ENCODE assay signal across 29 mouse cellular contexts in genomic region chr5:10685519-10685918, GRCm38 (mm10).
A peak's percentile ranks its signal among the peaks of the same experiment; 100 is the strongest.
DNase-seq lines count a peak whose midpoint lies in the region; ATAC-seq and TF ChIP-seq lines count a peak whose summit lies in the region.
"Had no signal": no experiment of that assay in that cellular context is flagged by ENCODE, and none has a peak within 500 bp of the region (broad histone marks: within the 10 kb centered on the region; RNA-seq: fewer than 3 reads in every experiment).

No protein-coding gene starts in this region.

- no peaks in the 10 kb centered on the region for H3K36me3 ChIP-seq in embryonic facial prominence, embryonic 14.5 days (ENCODE audit: control insufficient read depth, insufficient read depth, low read length)
- no peaks in the 10 kb centered on the region for H3K36me3 ChIP-seq in embryonic facial prominence, embryonic 10.5 days (replicated peaks)
- no peaks in the 10 kb centered on the region for H3K36me3 ChIP-seq in forebrain, postnatal 0 days (ENCODE audit: insufficient read depth)
- H3K36me3 ChIP-seq in forebrain, embryonic 11.5 days (ENCODE audit: control insufficient read depth, insufficient read depth, low read length) = no peaks in the 10 kb centered on the region
- H3K36me3 ChIP-seq: embryonic facial prominence, embryonic 15.5 days; heart, embryonic 10.5 days; heart, embryonic 13.5 days had no signal

- peak; percentile 14 for DNase-seq in embryonic facial prominence, embryonic 14.5 days (ENCODE audit: low spot score)
- no peak for DNase-seq in embryonic facial prominence, embryonic 10.5 days (ENCODE audit: low spot score)
- DNase-seq in forebrain, postnatal 0 days = peak; percentile 26
- DNase-seq in forebrain, embryonic 11.5 days (ENCODE audit: low spot score) = no peak
- peak; percentile 17 for DNase-seq in left cerebral cortex, adult 11 months (ENCODE audit: low spot score)
- no peak for DNase-seq in left cerebral cortex, adult 8-10 months (ENCODE audit: low spot score in 2 of 2)
- DNase-seq in brain, embryonic 18.5 days (ENCODE audit: low read depth, low spot score) = peak; percentile 20
- no peak for DNase-seq in spleen, adult 18-20 months
- DNase-seq: adrenal gland, adult 8-10 months; adrenal gland, postnatal 25 days; cerebellum, adult 11-12 months; cerebellum, adult 8-10 months; cerebellum, postnatal 10 days; cerebellum, postnatal 36 days; embryo, embryonic 11 days; gastrocnemius, postnatal 25 days; heart, adult 18-20 months; heart, postnatal 14 days; heart, postnatal 4 days; kidney, adult 18-20 months had no signal

- no peak overlapping the region for H3K4me2 ChIP-seq in embryonic facial prominence, embryonic 14.5 days (ENCODE audit: low read depth, low read length)
- no peak overlapping the region for H3K4me2 ChIP-seq in forebrain, postnatal 0 days (ENCODE audit: low read depth)
- H3K4me2 ChIP-seq in forebrain, embryonic 11.5 days (ENCODE audit: low read depth, low read length, severe bottlenecking) = no peak overlapping the region
- H3K4me2 ChIP-seq: embryonic facial prominence, embryonic 15.5 days; forebrain, embryonic 13.5 days; heart, embryonic 13.5 days; hindbrain, embryonic 14.5 days had no signal

- ATAC-seq in embryonic facial prominence, embryonic 14.5 days (ENCODE audit: low read depth) = no peak
- peak; percentile 42; the same call in 1 of the 2 replicates for ATAC-seq in forebrain, postnatal 0 days
- ATAC-seq in forebrain, embryonic 11.5 days (replicated peaks; ENCODE audit: low FRiP score) = no peak
- ATAC-seq: activated CD4-positive, CD25-positive, alpha-beta regulatory T cell, adult 4 months; forebrain, embryonic 13.5 days; hindbrain, postnatal 0 days; inflammation-experienced regulatory T-cells, adult 6 months; intestine, embryonic 16.5 days had no signal

- no peak overlapping the region for H3K9ac ChIP-seq in embryonic facial prominence, embryonic 14.5 days (ENCODE audit: low read depth, low read length)
- H3K9ac ChIP-seq in forebrain, postnatal 0 days = no peak overlapping the region
- no peak overlapping the region for H3K9ac ChIP-seq in forebrain, embryonic 11.5 days (ENCODE audit: low read length)
- H3K9ac ChIP-seq: embryonic facial prominence, embryonic 15.5 days; forebrain, embryonic 13.5 days; heart, embryonic 13.5 days; hindbrain, embryonic 14.5 days had no signal

- no peaks in the 10 kb centered on the region; the same call in 1 of the 2 replicates for H3K4me1 ChIP-seq in embryonic facial prominence, embryonic 14.5 days (ENCODE audit: control insufficient read depth, insufficient read depth, low read length)
- H3K4me1 ChIP-seq in embryonic facial prominence, embryonic 10.5 days = no peaks in the 10 kb centered on the region
- H3K4me1 ChIP-seq in forebrain, postnatal 0 days (ENCODE audit: insufficient read depth) = no peaks in the 10 kb centered on the region
- no peaks in the 10 kb centered on the region for H3K4me1 ChIP-seq in forebrain, embryonic 11.5 days (replicated peaks; ENCODE audit: control insufficient read depth, insufficient read depth, low read length)
- H3K4me1 ChIP-seq: embryonic facial prominence, embryonic 15.5 days; forebrain, embryonic 13.5 days; heart, embryonic 10.5 days; heart, embryonic 13.5 days had no signal

- 49% methylated on average over 4 of the region's 4 CpGs for WGBS in embryonic facial prominence, embryonic 14.5 days
- WGBS in embryonic facial prominence, embryonic 10.5 days = 80% methylated on average over 4 of the region's 4 CpGs
- 57% methylated on average over 4 of the region's 4 CpGs for WGBS in forebrain, postnatal 0 days
- 89% methylated on average over 4 of the region's 4 CpGs for WGBS in forebrain, embryonic 11.5 days

- TF ChIP-seq CTCF in forebrain, postnatal 0 days (IDR thresholded peaks at IDR 0.05; ENCODE audit: low read depth) = no peak

- H3K27ac ChIP-seq in embryonic facial prominence, embryonic 14.5 days (replicated peaks; ENCODE audit: low read depth, low read length) = no peak overlapping the region
- H3K27ac ChIP-seq in embryonic facial prominence, embryonic 10.5 days (replicated peaks) = no peak overlapping the region
- no peak overlapping the region for H3K27ac ChIP-seq in forebrain, postnatal 0 days (ENCODE audit: low read depth, low read length)
- no peak overlapping the region for H3K27ac ChIP-seq in forebrain, embryonic 11.5 days (ENCODE audit: low read depth, low read length)
- H3K27ac ChIP-seq: embryonic facial prominence, embryonic 15.5 days; forebrain, embryonic 13.5 days; heart, embryonic 10.5 days; heart, embryonic 13.5 days; hindbrain, embryonic 14.5 days; hindbrain, postnatal 0 days had no signal

- no peaks in the 10 kb centered on the region for H3K27me3 ChIP-seq in embryonic facial prominence, embryonic 14.5 days (replicated peaks; ENCODE audit: control insufficient read depth, insufficient read depth, low read length)
- H3K27me3 ChIP-seq in embryonic facial prominence, embryonic 10.5 days (replicated peaks; ENCODE audit: low read depth, poor library complexity, severe bottlenecking) = no peaks in the 10 kb centered on the region
- no peaks in the 10 kb centered on the region for H3K27me3 ChIP-seq in forebrain, postnatal 0 days (ENCODE audit: insufficient read depth, low read length)
- H3K27me3 ChIP-seq in forebrain, embryonic 11.5 days (ENCODE audit: control insufficient read depth, insufficient read depth, low read length) = no peaks in the 10 kb centered on the region
- H3K27me3 ChIP-seq: embryonic facial prominence, embryonic 15.5 days; forebrain, embryonic 13.5 days; heart, embryonic 13.5 days had no signal

- H3K4me3 ChIP-seq in embryonic facial prominence, embryonic 14.5 days (ENCODE audit: low read depth, low read length) = no peak overlapping the region
- no peak overlapping the region for H3K4me3 ChIP-seq in embryonic facial prominence, embryonic 10.5 days
- H3K4me3 ChIP-seq in forebrain, postnatal 0 days (ENCODE audit: low read depth, low read length) = no peak overlapping the region
- H3K4me3 ChIP-seq in forebrain, embryonic 11.5 days (ENCODE audit: low read depth, low read length) = no peak overlapping the region
- H3K4me3 ChIP-seq: embryonic facial prominence, embryonic 15.5 days; forebrain, embryonic 13.5 days; heart, embryonic 10.5 days; heart, embryonic 13.5 days had no signal

- H3K9me3 ChIP-seq in embryonic facial prominence, embryonic 14.5 days (ENCODE audit: control insufficient read depth, low read length) = no peaks in the 10 kb centered on the region
- H3K9me3 ChIP-seq in embryonic facial prominence, embryonic 10.5 days = no peaks in the 10 kb centered on the region
- no peaks in the 10 kb centered on the region for H3K9me3 ChIP-seq in forebrain, postnatal 0 days (ENCODE audit: low read length)
- H3K9me3 ChIP-seq in forebrain, embryonic 11.5 days (ENCODE audit: control insufficient read depth, low read length) = no peaks in the 10 kb centered on the region
- H3K9me3 ChIP-seq: embryonic facial prominence, embryonic 15.5 days; forebrain, embryonic 13.5 days; heart, embryonic 10.5 days; heart, embryonic 13.5 days had no signal

Comparison
In these comparisons a context has a peak if more than half of its experiments do, and no peak if none do; other contexts are left out.
1. DNase-seq: peak in embryonic facial prominence, embryonic 14.5 days (single experiment), forebrain, postnatal 0 days (single experiment), left cerebral cortex, adult 11 months (single experiment) and brain, embryonic 18.5 days (single experiment); none in embryonic facial prominence, embryonic 10.5 days (single experiment), forebrain, embryonic 11.5 days (single experiment), left cerebral cortex, adult 8-10 months (0 of 2) and spleen, adult 18-20 months (0 of 2).